Mouse (Mus musculus) heart, adult 2 months (tissue): ENCODE data around the gene Pacrg. TPM values are rescaled to one million over a fixed set of nuclear protein-coding genes. Genes with fewer than 3 reads are reported as not detected.
A peak's percentile ranks its signal among the peaks of the same experiment; 100 is the strongest.

Experiments
- DNase-seq, 2 experiments: peaks; one replicate each; pipeline ENCODE4 v3.0.0; 2021
- H3K27ac ChIP-seq: fragments of 200-600 bp; 2 replicates; pipeline ENCODE4 v1.8.1; 2022
- H3K27me3 ChIP-seq: fragments of 200-500 bp; 2 replicates; pipeline ENCODE4 v1.6.1; 2012; ENCODE audit warnings: mild to moderate bottlenecking, low read length, inconsistent platforms, mixed read lengths; ENCODE audit not compliant: control insufficient read depth, insufficient read depth
- H3K36me3 ChIP-seq: fragments of 200-500 bp; 2 replicates; pipeline ENCODE4 v1.6.1; 2012; ENCODE audit warnings: low read length, inconsistent platforms; ENCODE audit not compliant: control insufficient read depth, insufficient read depth
- H3K4me1 ChIP-seq: fragments of 200-500 bp; 2 replicates; pipeline ENCODE4 v1.6.1; 2011; ENCODE audit warnings: low read length; ENCODE audit not compliant: control insufficient read depth, insufficient read depth
- H3K4me3 ChIP-seq: fragments of 200-600 bp; 2 replicates; pipeline ENCODE4 v1.8.1; 2022
- H3K79me2 ChIP-seq: fragments of 200-500 bp; replicated peaks from 2 replicates; pipeline ENCODE4 v1.6.1; 2012; ENCODE audit warnings: mild to moderate bottlenecking, inconsistent platforms, low read length, moderate library complexity, mixed read lengths; ENCODE audit not compliant: control insufficient read depth, insufficient read depth
- H3K9ac ChIP-seq: fragments of 200-500 bp; 2 replicates; pipeline ENCODE4 v1.6.1; 2012; ENCODE audit warnings: low read depth, mild to moderate bottlenecking, control low read depth, inconsistent platforms, low read length, mixed read lengths
- CTCF ChIP-seq: fragments of 200-600 bp; IDR thresholded peaks from 2 replicates; pipeline ENCODE4 v1.8.1; 2022; ENCODE audit warnings: antibody characterized with exemption, mild to moderate bottlenecking, moderate library complexity
- EP300 ChIP-seq: fragments of 200-500 bp; IDR thresholded peaks from 2 replicates; pipeline ENCODE4 v1.6.1; 2011; ENCODE audit warnings: low read depth, low read length, control low read depth; ENCODE audit not compliant: insufficient read depth
- POLR2A ChIP-seq: fragments of 200-500 bp; IDR thresholded peaks from 2 replicates; pipeline ENCODE4 v1.6.1; 2011; ENCODE audit warnings: mild to moderate bottlenecking, low read depth, low read length, control low read depth; ENCODE audit not compliant: insufficient read depth
- WGBS: fragments of 180-500 bp; shearing (Covaris S2); methylation state at CpG from one replicate; pipeline ENCODE4 v1.1.7; 2018; 5-methylcytosine and 5-hydroxymethylcytosine counted together
- intact Hi-C: fragments of 180-260 bp; cut with DNase I; formaldehyde crosslinking; loops from one replicate; pipeline ENCODE4 v1.15.1; 2025
- polyA plus RNA-seq: library from polyadenylated mRNA; depleted of rRNA; stranded (reverse); fragments of >200 nt; gene quantifications from 2 replicates; pipeline ENCODE4 v1.2.3, GENCODE M21; 2012; rRNA removed
- total RNA-seq, 2 experiments: library from RNA; stranded (reverse); gene quantifications; 2 replicates each; pipeline ENCODE4 v1.2.3; 2021

The Pacrg gene
- total and polyA plus RNA-seq, 3 experiments, result 0.45 to 1.0 (median 0.89) TPM

- no peaks in the 10 kb centered on the region for H3K27me3 ChIP-seq
- no peaks in the 10 kb centered on the region for H3K79me2 ChIP-seq
- DNase-seq, result peak in 1 of 2 experiments; percentile 56
- H3K27ac ChIP-seq, result peak overlapping the region; percentile 84
- no peaks in the 10 kb centered on the region for H3K36me3 ChIP-seq
- intact Hi-C loops, result loop anchor here (2.0 kb wide), 1 partner anchor 23 kb away; no protein-coding TSS in a partner anchor
- peak; percentile 80; the same call in 1 of the 2 replicates for TF ChIP-seq EP300
- TF ChIP-seq CTCF, result no peak
- TF ChIP-seq POLR2A, result peak; percentile 48; the same call in 1 of the 2 replicates
- WGBS, result 15% methylated on average over 14 of the region's 14 CpGs
- H3K4me1 ChIP-seq, result peaks cover 17% of the 10 kb centered on the region
- 0 out of 2 replicates have a peak overlapping the region, but pooled peaks have one; percentile 19 for H3K9ac ChIP-seq
- no peak overlapping the region for H3K4me3 ChIP-seq
Measured at GRCm38 (mm10) chr17:10359466-10359865, 480.6 kb downstream of the Pacrg start.

GRCm38 (mm10) chr17:10357348-10357747, 482.8 kb downstream of the Pacrg start:
- Histone ChIP-seq H3K27ac (no peak overlapping the region), H3K79me2 (no peaks in the 10 kb centered on the region), H3K4me1 (peaks cover 17% of the 10 kb centered on the region), H3K27me3 (no peaks in the 10 kb centered on the region), H3K36me3 (no peaks in the 10 kb centered on the region), H3K4me3 (no peak overlapping the region), H3K9ac (no peak overlapping the region)
- DNase-seq, result no peak
- intact Hi-C loops, result no loop called here
- WGBS, result 91% methylated on average over 12 of the region's 12 CpGs
- no peak for TF ChIP-seq EP300
- no peak for TF ChIP-seq POLR2A
- no peak for TF ChIP-seq CTCF

GRCm38 (mm10) chr17:10356294-10356693, 483.8 kb downstream of the Pacrg start:
- Histone ChIP-seq H3K9ac (no peak overlapping the region), H3K4me1 (peaks cover 17% of the 10 kb centered on the region), H3K79me2 (no peaks in the 10 kb centered on the region), H3K27me3 (no peaks in the 10 kb centered on the region), H3K36me3 (no peaks in the 10 kb centered on the region), H3K27ac (no peak overlapping the region), H3K4me3 (no peak overlapping the region)
- no peak for DNase-seq
- intact Hi-C loops, result no loop called here
- TF ChIP-seq CTCF (no peak), POLR2A (no peak), EP300 (no peak)
- 50% methylated on average over 6 of the region's 6 CpGs for WGBS

GRCm38 (mm10) chr17:10355746-10356145, 484.4 kb downstream of the Pacrg start:
- no peak for TF ChIP-seq EP300
- TF ChIP-seq POLR2A, result no peak
- TF ChIP-seq CTCF, result no peak
- 31% methylated on average over 8 of the region's 8 CpGs for WGBS

More at GRCm38 (mm10) chr17:10355746-10356145, 484.4 kb downstream of the Pacrg start:
- intact Hi-C loops, result no loop called here
- peaks cover 15% of the 10 kb centered on the region for H3K4me1 ChIP-seq
- no peaks in the 10 kb centered on the region for H3K27me3 ChIP-seq
- no peak for DNase-seq
- no peak overlapping the region for H3K27ac ChIP-seq
- no peak overlapping the region for H3K4me3 ChIP-seq
- no peaks in the 10 kb centered on the region for H3K79me2 ChIP-seq
- no peaks in the 10 kb centered on the region for H3K36me3 ChIP-seq
- no peak overlapping the region for H3K9ac ChIP-seq

Other genes starting within 250 kb of the Pacrg start
- gene Prkn, start 73 bp upstream of the Pacrg start, total RNA-seq, result 10 to 100 TPM; 10.3 to 10.6 TPM
- gene Prkn, start 73 bp upstream of the Pacrg start, polyA plus RNA-seq, result 4.5 and 6.6 TPM in 2 replicates